Mouse (Mus musculus) limb, embryonic 12.5 days (tissue): ENCODE measurements around the gene Cela3a. TPM values are rescaled to one million over a fixed set of nuclear protein-coding genes. Genes with fewer than 3 reads are reported as not detected.

Source experiments
- ATAC-seq: fragments of 200-750 bp; cut with Nextera tagmentation; 2 replicates; pipeline ENCODE4 v1.8.0; 2017; ENCODE audit warnings: low read depth, moderate TSS enrichment; ENCODE audit not compliant: insufficient number of reproducible peaks, insufficient read depth, low FRiP score, low TSS enrichment
- H3K27ac ChIP-seq: fragments of 300-500 bp; sonication (generic); 2 replicates; pipeline ENCODE4 v1.5.1; 2016; ENCODE audit warnings: mild to moderate bottlenecking, moderate library complexity
- H3K27me3 ChIP-seq: fragments of 300-500 bp; sonication (generic); 2 replicates; pipeline ENCODE4 v1.6.1; 2016; ENCODE audit warnings: mild to moderate bottlenecking, moderate library complexity
- H3K36me3 ChIP-seq: fragments of 300-500 bp; sonication (generic); 2 replicates; pipeline ENCODE4 v1.6.1; 2016; ENCODE audit warnings: mild to moderate bottlenecking, moderate library complexity
- H3K4me1 ChIP-seq: fragments of 300-500 bp; sonication (generic); replicated peaks from 2 replicates; pipeline ENCODE4 v1.6.1; 2016
- H3K4me2 ChIP-seq: fragments of 300-500 bp; sonication (generic); 2 replicates; pipeline ENCODE4 v1.6.1; 2016; ENCODE audit warnings: mild to moderate bottlenecking, moderate library complexity
- H3K4me3 ChIP-seq: fragments of 300-500 bp; sonication (generic); replicated peaks from 2 replicates; pipeline ENCODE4 v1.5.1; 2016; ENCODE audit warnings: mild to moderate bottlenecking
- H3K9ac ChIP-seq: fragments of 300-500 bp; sonication (generic); replicated peaks from 2 replicates; pipeline ENCODE4 v1.6.1; 2016; ENCODE audit warnings: mild to moderate bottlenecking, moderate library complexity
- H3K9me3 ChIP-seq: fragments of 300-500 bp; sonication (generic); 2 replicates; pipeline ENCODE4 v1.6.1; 2016; ENCODE audit warnings: mild to moderate bottlenecking, moderate library complexity
- WGBS: fragments of 180-500 bp; shearing (Covaris S2); methylation state at CpG from one replicate; pipeline ENCODE4 v1.1.7; 2016; 5-methylcytosine and 5-hydroxymethylcytosine counted together
- polyA plus RNA-seq: library from polyadenylated mRNA; unstranded; fragments of >200 nt; fragmentation: Nextera tagmentation; extraction: Ambion mirVana; gene quantifications from 2 replicates; pipeline ENCODE4 v1.2.1, GENCODE M21; 2016

Gene Cela3a
- polyA plus RNA-seq, 1 experiment from 2014 or later, result not detected

DNA sequence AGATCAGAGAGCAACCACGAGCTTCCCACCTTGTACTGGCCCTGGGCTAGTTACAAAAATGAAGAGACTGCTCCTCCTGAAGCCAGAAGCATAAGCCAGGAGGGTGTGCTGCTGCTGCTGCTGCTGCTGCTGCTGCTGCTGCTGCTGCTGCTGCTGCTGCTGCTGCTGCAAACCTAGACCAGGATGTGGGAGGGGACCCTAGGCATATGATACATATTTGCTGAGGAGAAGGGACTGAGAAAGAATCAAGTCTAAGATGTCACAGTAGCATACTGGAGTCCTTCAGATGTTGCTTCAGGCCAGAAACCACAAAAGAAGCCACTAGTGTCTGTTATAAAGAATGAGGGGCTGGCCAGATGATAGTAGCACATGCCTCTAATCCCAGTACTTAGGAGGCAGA is 41.4 kb downstream of the Cela3a start:
- WGBS, result 10% methylated on average over 1 of the region's 1 CpGs
- H3K27ac ChIP-seq, result peak overlapping the region; percentile 59; the same call in 1 of the 2 replicates
- no peak overlapping the region for H3K4me2 ChIP-seq
- no peaks in the 10 kb centered on the region for H3K36me3 ChIP-seq
- peaks cover 20% of the 10 kb centered on the region for H3K4me1 ChIP-seq
- no peak overlapping the region for H3K9ac ChIP-seq
- no peak overlapping the region for H3K4me3 ChIP-seq
- H3K9me3 ChIP-seq, result no peaks in the 10 kb centered on the region
- ATAC-seq, result no peak
- H3K27me3 ChIP-seq, result no peaks in the 10 kb centered on the region

DNA sequence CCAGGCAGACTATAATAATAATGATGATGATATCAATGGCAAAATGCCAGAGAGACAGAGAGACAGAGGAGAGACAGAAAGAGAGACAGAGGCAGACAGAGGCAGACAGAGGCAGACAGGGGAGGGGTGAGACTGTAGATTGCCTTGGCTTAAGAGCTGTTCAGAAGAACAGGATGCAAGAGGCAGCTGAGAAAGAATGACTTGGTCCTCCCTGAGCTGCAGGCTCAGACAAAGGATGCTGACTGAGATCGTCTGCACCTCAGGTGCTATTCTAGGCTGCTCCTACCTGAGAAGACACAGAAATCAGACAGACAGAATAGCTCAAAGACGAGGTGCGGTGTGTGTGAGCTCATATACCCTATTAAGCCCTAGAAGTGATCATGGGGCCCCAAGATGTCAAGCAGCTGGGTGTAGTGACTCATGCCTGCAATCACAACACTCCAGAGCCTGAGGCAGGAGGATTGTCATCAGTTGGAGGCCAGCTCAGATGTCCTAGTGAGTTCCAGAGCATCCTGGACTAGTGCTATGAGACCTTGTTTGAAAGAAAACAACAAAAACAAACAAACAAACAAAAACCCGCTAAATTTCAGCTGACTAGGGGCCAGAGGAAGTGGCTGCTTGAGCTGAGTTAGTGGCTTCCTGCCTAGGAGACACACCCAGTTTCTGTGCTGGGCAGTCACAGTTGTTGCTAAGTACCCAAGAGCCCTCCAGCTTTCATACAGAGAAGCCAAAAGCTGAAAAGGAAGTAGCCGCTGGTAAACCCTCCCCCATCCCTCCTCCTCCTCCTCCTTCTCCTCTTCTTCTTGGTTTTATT is 42.1 kb downstream of the Cela3a start:
- H3K36me3 ChIP-seq, result no peaks in the 10 kb centered on the region
- H3K27ac ChIP-seq, result peak overlapping the region; percentile 18; the same call in 1 of the 2 replicates
- H3K9ac ChIP-seq, result no peak overlapping the region
- no peaks in the 10 kb centered on the region for H3K27me3 ChIP-seq
- no peaks in the 10 kb centered on the region for H3K9me3 ChIP-seq
- WGBS, result 43% methylated on average over 5 of the region's 5 CpGs
- no peak for ATAC-seq
- H3K4me2 ChIP-seq, result no peak overlapping the region
- H3K4me3 ChIP-seq, result no peak overlapping the region
- H3K4me1 ChIP-seq, result peaks cover 20% of the 10 kb centered on the region

DNA sequence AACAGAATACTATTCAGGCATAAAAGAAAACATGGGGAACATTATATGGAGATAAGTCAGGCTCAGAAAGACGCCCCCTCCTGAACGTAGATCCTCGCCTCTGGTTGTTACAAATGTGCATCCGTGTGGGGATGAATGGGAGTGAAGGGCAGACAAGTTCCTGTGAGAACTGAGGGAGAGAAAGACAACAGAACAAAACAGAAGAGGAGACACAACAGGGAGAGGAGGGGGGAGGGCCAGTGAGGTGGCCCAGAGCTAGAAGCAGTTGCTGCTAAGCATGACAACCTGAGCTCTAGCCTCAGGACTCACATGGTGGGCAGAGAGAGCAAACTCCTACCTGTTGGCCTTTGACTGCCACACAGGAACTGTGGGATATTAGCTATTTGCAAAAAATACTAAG is 43.5 kb downstream of the Cela3a start:
- ATAC-seq, result no peak
- H3K4me1 ChIP-seq, result peaks cover 20% of the 10 kb centered on the region
- H3K27ac ChIP-seq, result no peak overlapping the region
- no peak overlapping the region for H3K4me3 ChIP-seq
- WGBS, result 84% methylated on average over 4 of the region's 4 CpGs
- H3K4me2 ChIP-seq, result no peak overlapping the region
- no peaks in the 10 kb centered on the region for H3K9me3 ChIP-seq
- no peaks in the 10 kb centered on the region for H3K36me3 ChIP-seq
- H3K9ac ChIP-seq, result no peak overlapping the region
- H3K27me3 ChIP-seq, result no peaks in the 10 kb centered on the region

DNA sequence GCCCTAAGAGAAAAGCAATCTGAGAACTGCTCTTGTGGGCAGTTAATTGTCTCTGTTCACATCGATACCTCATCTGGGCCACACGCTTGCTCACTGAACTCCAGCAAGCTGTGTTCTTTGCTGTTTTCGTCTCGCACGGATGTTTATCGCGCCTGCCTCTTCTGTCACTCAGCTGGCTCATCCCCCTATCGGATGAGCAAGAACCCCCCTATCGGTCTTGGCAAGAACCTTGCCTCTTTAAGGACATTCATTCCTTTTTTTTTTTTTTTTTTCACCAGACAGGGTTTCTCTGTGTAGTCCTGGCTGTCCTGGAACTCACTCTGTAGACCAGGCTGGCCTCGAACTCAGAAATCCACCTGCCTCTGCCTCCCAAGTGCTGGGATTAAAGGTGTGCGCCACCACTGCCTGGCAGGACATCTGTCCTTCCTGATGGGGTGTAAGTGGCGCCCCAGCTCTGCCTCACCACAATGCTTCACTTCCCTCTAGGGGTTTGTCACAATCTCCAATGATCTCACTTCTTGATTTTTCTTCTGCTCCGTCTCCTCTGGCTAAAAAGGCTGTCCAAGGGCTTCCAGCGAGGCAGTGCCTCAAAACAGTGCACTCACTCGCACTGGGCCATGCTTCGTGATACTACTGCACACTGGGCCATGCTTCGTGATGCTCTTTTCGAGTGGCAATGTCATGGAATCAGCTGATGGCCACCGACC is 44.1 kb downstream of the Cela3a start:
- H3K27me3 ChIP-seq, result 0 out of 2 replicates have a peak, but pooled peaks cover under 1% of the 10 kb centered on the region
- ATAC-seq, result no peak
- H3K27ac ChIP-seq, result no peak overlapping the region
- no peak overlapping the region for H3K9ac ChIP-seq
- H3K9me3 ChIP-seq, result no peaks in the 10 kb centered on the region
- WGBS, result 85% methylated on average over 19 of the region's 19 CpGs
- H3K4me1 ChIP-seq, result peaks cover 18% of the 10 kb centered on the region
- H3K36me3 ChIP-seq, result no peaks in the 10 kb centered on the region
- no peak overlapping the region for H3K4me3 ChIP-seq
- no peak overlapping the region for H3K4me2 ChIP-seq

- Histone ChIP-seq H3K27ac (no peak overlapping the region), H3K4me3 (no peak overlapping the region), H3K27me3 (0 out of 2 replicates have a peak, but pooled peaks cover 2% of the 10 kb centered on the region), H3K9me3 (no peaks in the 10 kb centered on the region), H3K4me1 (peaks cover 12% of the 10 kb centered on the region), H3K9ac (no peak overlapping the region), H3K4me2 (no peak overlapping the region), H3K36me3 (no peaks in the 10 kb centered on the region)
- 88% methylated on average over 6 of the region's 6 CpGs for WGBS
- no peak for ATAC-seq
Measured at GRCm38 (mm10) chr4:137364826-137365225, 44.8 kb downstream of the Cela3a start.

DNA sequence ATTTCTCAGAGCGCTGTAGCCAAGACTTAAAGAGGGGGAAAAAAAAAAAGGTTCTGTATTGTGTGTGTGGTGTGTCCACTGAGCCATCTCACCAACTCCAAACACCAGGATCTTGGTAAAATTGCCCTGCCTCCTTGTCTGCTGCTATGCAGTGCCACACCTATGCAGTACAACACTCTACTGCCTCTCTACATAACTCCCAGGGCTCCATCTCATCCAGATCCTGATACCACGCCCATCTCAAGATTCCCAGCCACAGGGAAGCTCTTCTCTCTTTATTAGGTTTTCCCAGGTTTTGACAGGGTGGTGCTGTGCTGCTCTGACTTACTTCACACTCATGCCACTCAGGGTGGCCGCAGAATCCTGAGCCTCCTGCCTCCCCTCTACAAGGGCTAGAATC is 48.6 kb downstream of the Cela3a start:
- 65% methylated on average over 3 of the region's 3 CpGs for WGBS
- Histone ChIP-seq H3K27ac (no peak overlapping the region), H3K4me3 (no peak overlapping the region), H3K36me3 (no peaks in the 10 kb centered on the region), H3K9me3 (no peaks in the 10 kb centered on the region), H3K4me2 (no peak overlapping the region), H3K9ac (no peak overlapping the region), H3K4me1 (0 out of 2 replicates have a peak, but pooled peaks cover 5% of the 10 kb centered on the region), H3K27me3 (0 out of 2 replicates have a peak, but pooled peaks cover 2% of the 10 kb centered on the region)
- no peak for ATAC-seq

GRCm38 (mm10) chr4:137358291-137359002 is 51.1 kb downstream of the Cela3a start:
- 0 out of 2 replicates have a peak, but pooled peaks cover 2% of the 10 kb centered on the region for H3K27me3 ChIP-seq
- H3K9me3 ChIP-seq, result no peaks in the 10 kb centered on the region
- ATAC-seq, result no peak
- no peak overlapping the region for H3K4me3 ChIP-seq
- peaks cover 20% of the 10 kb centered on the region for H3K4me1 ChIP-seq
- no peak overlapping the region for H3K4me2 ChIP-seq
- H3K9ac ChIP-seq, result no peak overlapping the region
- 61% methylated on average over 14 of the region's 14 CpGs for WGBS
- H3K27ac ChIP-seq, result no peak overlapping the region
- no peaks in the 10 kb centered on the region for H3K36me3 ChIP-seq

DNA sequence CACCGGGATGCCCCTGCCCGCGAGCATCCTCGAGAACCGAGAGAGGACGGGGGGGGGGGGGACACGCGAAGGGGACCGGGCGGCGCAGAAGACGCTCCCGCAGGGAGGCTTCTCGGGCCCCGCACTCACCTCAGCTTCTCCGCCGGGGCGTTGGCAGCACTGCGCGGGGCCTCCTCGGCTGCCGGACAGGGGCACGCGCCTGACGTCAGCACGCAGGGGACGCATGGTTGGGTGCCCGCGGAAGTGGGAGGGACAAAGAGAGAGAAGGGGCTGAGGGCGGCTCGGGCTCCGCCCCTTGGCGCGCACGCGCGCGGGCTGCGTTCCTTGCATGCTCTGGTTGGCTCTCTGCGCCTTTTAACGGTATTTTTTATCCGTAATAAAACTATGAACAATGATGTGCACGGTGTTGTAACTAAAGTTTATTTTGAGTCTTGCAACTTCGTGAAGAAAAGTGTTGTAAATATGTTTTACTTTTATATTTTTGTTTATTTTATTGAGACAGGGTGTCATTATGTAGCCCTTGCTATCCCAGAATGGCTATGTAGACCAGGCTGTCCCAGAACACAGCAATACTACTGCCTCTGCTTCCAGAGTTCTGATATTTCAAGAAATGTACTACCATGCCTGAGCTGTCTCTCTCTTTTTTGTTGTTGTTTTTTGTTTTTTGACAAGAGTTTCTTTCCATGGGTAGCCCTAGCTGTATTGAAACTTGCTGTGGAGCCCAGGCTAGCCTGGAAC is 51.9 kb downstream of the Cela3a start, which contains the start of gene Cdc42:
Gene Cdc42 (minus strand): TSS at position 204 of the 738 bp plus-strand sequence.
- Histone ChIP-seq H3K27me3 (0 out of 2 replicates have a peak, but pooled peaks cover 2% of the 10 kb centered on the region), H3K4me1 (peaks cover 27% of the 10 kb centered on the region), H3K27ac (peak within 1 kb of the TSS; percentile 98), H3K36me3 (no peaks in the 10 kb centered on the region), H3K9ac (peak within 1 kb of the TSS; percentile 99), H3K4me2 (peak within 1 kb of the TSS; percentile 76), H3K9me3 (no peaks in the 10 kb centered on the region), H3K4me3 (peak within 1 kb of the TSS; percentile 97)
- ATAC-seq, result peak; percentile 96
- WGBS, result under 1% methylated on average over 37 of the region's 44 CpGs

GRCm38 (mm10) chr4:137356674-137357510 is 52.7 kb downstream of the Cela3a start:
- Histone ChIP-seq H3K4me2 (peak overlapping the region; percentile 76), H3K27me3 (0 out of 2 replicates have a peak, but pooled peaks cover 2% of the 10 kb centered on the region), H3K4me3 (peak overlapping the region; percentile 97), H3K4me1 (peaks cover 30% of the 10 kb centered on the region), H3K36me3 (no peaks in the 10 kb centered on the region), H3K9ac (peak overlapping the region; percentile 99), H3K27ac (peak overlapping the region; percentile 98), H3K9me3 (no peaks in the 10 kb centered on the region)
- WGBS, result under 1% methylated on average over 47 of the region's 90 CpGs
- ATAC-seq, result peak; percentile 45; the same call in 1 of the 2 replicates
